Mouse (Mus musculus) CH12.LX (cell line): Measurements from ENCODE around the gene Fam129c. TPM values are rescaled to one million over a fixed set of nuclear protein-coding genes. Genes with fewer than 3 reads are reported as not detected.

Experiments used
- DNase-seq: peaks from one replicate; pipeline ENCODE4 v3.0.0-alpha.2; 2013; ENCODE audit errors: extremely low read depth
- H3K27ac ChIP-seq: 2 replicates; pipeline ENCODE4 v1.5.1; 2012; ENCODE audit warnings: low read depth, mild to moderate bottlenecking, control low read depth, moderate library complexity; ENCODE audit not compliant: insufficient read depth
- H3K27me3 ChIP-seq: replicated peaks from 2 replicates; pipeline ENCODE3; 2012; ENCODE audit warnings: inconsistent platforms
- H3K36me3 ChIP-seq, 2 experiments: replicated peaks in 1 of 2; 2 replicates each; pipeline versions ENCODE3 to v1.6.1; 2012; ENCODE audit warnings: inconsistent platforms in 1 of 2, low read length in 1 of 2, mild to moderate bottlenecking in 1 of 2, mixed read lengths in 1 of 2, moderate library complexity in 1 of 2; ENCODE audit not compliant: control insufficient read depth in 1 of 2, insufficient read depth in 1 of 2
- H3K4me1 ChIP-seq, 2 experiments: 2 replicates each; pipeline ENCODE4 v1.6.1; 2012; ENCODE audit warnings: inconsistent platforms in 1 of 2, moderate library complexity in 1 of 2; ENCODE audit not compliant: insufficient read depth in 2 of 2, control insufficient read depth in 1 of 2
- H3K4me2 ChIP-seq: 2 replicates; pipeline ENCODE4 v1.6.1; 2012; ENCODE audit warnings: low read depth, mild to moderate bottlenecking, control low read depth; ENCODE audit not compliant: poor library complexity, insufficient read depth, severe bottlenecking
- H3K4me3 ChIP-seq, 3 experiments: fragments of 150-350 bp in 1 of 3; sonication (generic) in 1 of 3; replicated peaks in 1 of 3; 2 replicates each; pipeline versions ENCODE3 to v1.5.1; 2011 to 2012; ENCODE audit warnings: low read depth in 2 of 3, low read length in 2 of 3, mild to moderate bottlenecking in 2 of 3, moderate library complexity in 2 of 3, control low read depth in 1 of 3, improper control_type of control experiment in 1 of 3, inconsistent platforms in 1 of 3, mixed read lengths in 1 of 3; ENCODE audit not compliant: poor library complexity in 1 of 3
- H3K79me2 ChIP-seq: replicated peaks from 2 replicates; pipeline ENCODE4 v1.6.1; 2012; ENCODE audit warnings: mild to moderate bottlenecking, moderate library complexity; ENCODE audit not compliant: control insufficient read depth, poor library complexity, insufficient read depth, severe bottlenecking; ENCODE audit errors: extremely low read depth
- H3K9ac ChIP-seq: 2 replicates; pipeline ENCODE4 v1.6.1; 2012; ENCODE audit warnings: low read depth, mild to moderate bottlenecking, control low read depth, moderate library complexity; ENCODE audit not compliant: insufficient read depth
- H3K9me3 ChIP-seq: replicated peaks from 2 replicates; pipeline ENCODE3; 2012; ENCODE audit warnings: low read length, inconsistent platforms, mixed read lengths
- BHLHE40 ChIP-seq: IDR thresholded peaks from 2 replicates; pipeline ENCODE4 v1.6.1; 2011; ENCODE audit warnings: mild to moderate bottlenecking, low read depth, low read length, improper control_type of control experiment
- CHD1 ChIP-seq: IDR thresholded peaks from 2 replicates; pipeline ENCODE4 v1.6.1; 2012; ENCODE audit warnings: low read depth, low read length, improper control_type of control experiment, inconsistent platforms
- CHD2 ChIP-seq: IDR thresholded peaks from 2 replicates; pipeline ENCODE4 v1.6.1; 2011; ENCODE audit warnings: low read length, improper control_type of control experiment
- CTCF ChIP-seq, 2 experiments: IDR thresholded peaks in 1 of 2; conservative IDR thresholded peaks in 1 of 2; 2 replicates each; pipeline ENCODE4 v1.5.1; 2011 to 2012; ENCODE audit warnings: low read depth in 2 of 2, low read length in 2 of 2, improper control_type of control experiment in 1 of 2, inconsistent platforms in 1 of 2, mild to moderate bottlenecking in 1 of 2, moderate library complexity in 1 of 2
- E2F4 ChIP-seq: IDR thresholded peaks from 2 replicates; pipeline ENCODE4 v1.6.1; 2011; ENCODE audit warnings: low read depth, low read length, improper control_type of control experiment; ENCODE audit not compliant: insufficient replicate concordance
- ELF1 ChIP-seq: IDR thresholded peaks from 2 replicates; pipeline ENCODE4 v1.6.1; 2014; ENCODE audit warnings: low read depth, mild to moderate bottlenecking, inconsistent platforms, low read length, improper control_type of control experiment
- EP300 ChIP-seq: IDR thresholded peaks from 2 replicates; pipeline ENCODE4 v1.6.1; 2011; ENCODE audit warnings: low read length, improper control_type of control experiment
- ETS1 ChIP-seq: conservative IDR thresholded peaks from 2 replicates; pipeline ENCODE4 v1.6.1; 2012; ENCODE audit warnings: low read depth, mild to moderate bottlenecking, inconsistent platforms, low read length, improper control_type of control experiment, moderate library complexity
- GABPA ChIP-seq: IDR thresholded peaks from 2 replicates; pipeline ENCODE4 v1.6.1; 2012; ENCODE audit warnings: low read depth, low read length, improper control_type of control experiment, inconsistent platforms; ENCODE audit not compliant: insufficient replicate concordance
- HCFC1 ChIP-seq: IDR thresholded peaks from 2 replicates; pipeline ENCODE4 v1.6.1; 2012; ENCODE audit warnings: low read depth, mild to moderate bottlenecking, inconsistent platforms, low read length, improper control_type of control experiment
- IRF4 ChIP-seq: IDR thresholded peaks from 2 replicates; pipeline ENCODE4 v1.6.1; 2014; ENCODE audit warnings: low read depth, mild to moderate bottlenecking, inconsistent platforms, low read length, improper control_type of control experiment
- JUN ChIP-seq: IDR thresholded peaks from 2 replicates; pipeline ENCODE4 v1.6.1; 2011; ENCODE audit warnings: low read depth, mild to moderate bottlenecking, low read length, improper control_type of control experiment, moderate library complexity; ENCODE audit not compliant: insufficient read depth
- JUND ChIP-seq: conservative IDR thresholded peaks from 2 replicates; pipeline ENCODE4 v1.6.1; 2011; ENCODE audit warnings: low read depth, low read length, improper control_type of control experiment
- KAT2A ChIP-seq: IDR thresholded peaks from 2 replicates; pipeline ENCODE4 v1.6.1; 2012; ENCODE audit warnings: low read length, improper control_type of control experiment, inconsistent platforms; ENCODE audit not compliant: insufficient replicate concordance
- MAFK ChIP-seq: IDR thresholded peaks from 2 replicates; pipeline ENCODE4 v1.6.1; 2011; ENCODE audit warnings: low read length, improper control_type of control experiment; ENCODE audit not compliant: insufficient replicate concordance
- MAX ChIP-seq: IDR thresholded peaks from 2 replicates; pipeline ENCODE4 v1.6.1; 2011; ENCODE audit warnings: low read length, improper control_type of control experiment
- MAZ ChIP-seq: IDR thresholded peaks from 2 replicates; pipeline ENCODE4 v1.6.1; 2012; ENCODE audit warnings: low read depth, mild to moderate bottlenecking, inconsistent platforms, low read length, improper control_type of control experiment, moderate library complexity
- MEF2A ChIP-seq: IDR thresholded peaks from 2 replicates; pipeline ENCODE4 v1.6.1; 2014; ENCODE audit warnings: low read depth, mild to moderate bottlenecking, inconsistent platforms, low read length, improper control_type of control experiment, borderline replicate concordance
- MXI1 ChIP-seq: IDR thresholded peaks from 2 replicates; pipeline ENCODE4 v1.6.1; 2011; ENCODE audit warnings: mild to moderate bottlenecking, low read depth, low read length, improper control_type of control experiment
- MYC ChIP-seq: IDR thresholded peaks from 2 replicates; pipeline ENCODE4 v1.6.1; 2011; ENCODE audit warnings: low read depth, mild to moderate bottlenecking, improper control_type of control experiment, low read length
- NELFE ChIP-seq: IDR thresholded peaks from 2 replicates; pipeline ENCODE4 v1.6.1; 2011; ENCODE audit warnings: low read depth, low read length, improper control_type of control experiment
- NRF1 ChIP-seq: IDR thresholded peaks from 2 replicates; pipeline ENCODE4 v1.6.1; 2014; ENCODE audit warnings: low read depth, mild to moderate bottlenecking, inconsistent platforms, low read length, improper control_type of control experiment, moderate library complexity
- PAX5 ChIP-seq: IDR thresholded peaks from 2 replicates; pipeline ENCODE4 v1.6.1; 2012; ENCODE audit warnings: low read length, inconsistent platforms, mixed read lengths
- POLR2A ChIP-seq: IDR thresholded peaks from 2 replicates; pipeline ENCODE4 v1.6.1; 2011; ENCODE audit warnings: low read depth, mild to moderate bottlenecking, improper control_type of control experiment, low read length
- POLR2AphosphoS2 ChIP-seq: IDR thresholded peaks from 2 replicates; pipeline ENCODE4 v1.6.1; 2011; ENCODE audit warnings: low read depth, low read length, improper control_type of control experiment
- RAD21 ChIP-seq: IDR thresholded peaks from 2 replicates; pipeline ENCODE4 v1.6.1; 2011; ENCODE audit warnings: low read depth, mild to moderate bottlenecking, low read length, improper control_type of control experiment, moderate library complexity
- RCOR1 ChIP-seq: conservative IDR thresholded peaks from 2 replicates; pipeline ENCODE4 v1.6.1; 2012; ENCODE audit warnings: low read depth, mild to moderate bottlenecking, inconsistent platforms, low read length, improper control_type of control experiment
- SIN3A ChIP-seq: IDR thresholded peaks from 2 replicates; pipeline ENCODE4 v1.6.1; 2012; ENCODE audit warnings: low read length, improper control_type of control experiment, inconsistent platforms
- SMC3 ChIP-seq: IDR thresholded peaks from 2 replicates; pipeline ENCODE4 v1.6.1; 2011; ENCODE audit warnings: low read depth, low read length, improper control_type of control experiment
- TBP ChIP-seq: conservative IDR thresholded peaks from 2 replicates; pipeline ENCODE4 v1.6.1; 2011; ENCODE audit warnings: low read depth, low read length, improper control_type of control experiment
- TCF12 ChIP-seq: IDR thresholded peaks from 2 replicates; pipeline ENCODE4 v1.6.1; 2014; ENCODE audit warnings: low read depth, mild to moderate bottlenecking, inconsistent platforms, low read length, improper control_type of control experiment
- UBTF ChIP-seq: IDR thresholded peaks from 2 replicates; pipeline ENCODE4 v1.6.1; 2012; ENCODE audit warnings: low read depth, mild to moderate bottlenecking, inconsistent platforms, low read length, improper control_type of control experiment, moderate library complexity
- USF1 ChIP-seq: IDR thresholded peaks from 2 replicates; pipeline ENCODE4 v1.6.1; 2014; ENCODE audit warnings: low read depth, mild to moderate bottlenecking, inconsistent platforms, low read length, improper control_type of control experiment
- USF2 ChIP-seq: conservative IDR thresholded peaks from 2 replicates; pipeline ENCODE4 v1.6.1; 2011; ENCODE audit warnings: low read depth, low read length, improper control_type of control experiment
- ZC3H11A ChIP-seq: IDR thresholded peaks from 2 replicates; pipeline ENCODE4 v1.6.1; 2012; ENCODE audit warnings: low read depth, mild to moderate bottlenecking, inconsistent platforms, low read length, improper control_type of control experiment
- ZKSCAN1 ChIP-seq: IDR thresholded peaks from 2 replicates; pipeline ENCODE4 v1.6.1; 2012; ENCODE audit warnings: low read depth, inconsistent platforms, low read length, improper control_type of control experiment, borderline replicate concordance
- ZMIZ1 ChIP-seq: IDR thresholded peaks from 2 replicates; pipeline ENCODE4 v1.6.1; 2012; ENCODE audit warnings: low read depth, mild to moderate bottlenecking, inconsistent platforms, low read length, improper control_type of control experiment
- ZNF384 ChIP-seq: IDR thresholded peaks from 2 replicates; pipeline ENCODE4 v1.6.1; 2012; ENCODE audit warnings: low read depth, low read length, improper control_type of control experiment, inconsistent platforms
- dilution Hi-C: fragments of 300-500 bp; cut with MboI; formaldehyde crosslinking; loops from 2 replicates; pipeline ENCODE4 v1.14.3; 2020; ENCODE audit warnings: low sequenced_read_pairs; ENCODE audit not compliant: extremely low pct_unique_long_range_greater_than_20kb, extremely low pct_ligation_motif_present
- in situ Hi-C: fragments of 300-500 bp; cut with MboI; formaldehyde crosslinking; loops from 3 replicates; pipeline ENCODE4 v1.14.3; 2019; ENCODE audit warnings: low sequenced_read_pairs, low pct_ligation_motif_present, low pct_unique_long_range_greater_than_20kb, mixed read lengths
- polyA plus RNA-seq: library from polyadenylated mRNA; unstranded; fragments of >175 nt; gene quantifications from 2 replicates; pipeline ENCODE4 v1.2.1, GENCODE M21; 2012; ENCODE audit warnings: low read depth; ENCODE audit not compliant: insufficient read length
- total RNA-seq, 2 experiments: library from RNA; depleted of rRNA; stranded (reverse); fragments of 300-350 nt in 1 of 2; fragments of >200 nt in 1 of 2; gene quantifications; 2 replicates each; pipeline ENCODE4 v1.2.3; 2012 to 2014

Fam129c gene
- total RNA-seq (2012; rRNA removed), result 95.2 and 136 TPM in 2 replicates
- 86.3 and 89.2 TPM in 2 replicates for total RNA-seq (2014; rRNA removed)
- 92.8 and 98.6 TPM in 2 replicates for polyA plus RNA-seq

- no peaks in the 10 kb centered on the region for H3K27me3 ChIP-seq
- H3K4me2 ChIP-seq, result peak within 1 kb of the TSS; percentile 40
- TF ChIP-seq RAD21, result no peak
- TF ChIP-seq ETS1, result peak; percentile 94
- peak; percentile 66 for TF ChIP-seq POLR2A
- TF ChIP-seq SMC3, result no peak
- no peak for TF ChIP-seq ELF1
- peak; percentile 67 for TF ChIP-seq TBP
- peak; percentile 86 for TF ChIP-seq IRF4
- TF ChIP-seq E2F4, result no peak
- TF ChIP-seq JUN, result no peak
- peak; percentile 89 for TF ChIP-seq ZNF384
- peak; percentile 57; the same call in 1 of the 2 replicates for TF ChIP-seq KAT2A
- no peak; the same call in 1 of the 2 replicates for TF ChIP-seq ZMIZ1
- TF ChIP-seq JUND, result no peak
- TF ChIP-seq SIN3A, result peak; percentile 23; the same call in 1 of the 2 replicates
- TF ChIP-seq TCF12, result peak; percentile 100
- TF ChIP-seq ZC3H11A, result no peak
- no peak for TF ChIP-seq MXI1
- no peak for TF ChIP-seq MAFK
- TF ChIP-seq HCFC1, result no peak
- peak; percentile 85 for TF ChIP-seq MAZ
- TF ChIP-seq USF2, result no peak
- TF ChIP-seq EP300, result peak; percentile 94
- no peak for TF ChIP-seq MYC
- 0 out of 2 replicates have a peak, but pooled peaks have one; percentile 66 for TF ChIP-seq CHD1
- TF ChIP-seq POLR2AphosphoS2, result no peak
- 0 out of 2 replicates have a peak, but pooled peaks have one; percentile 38 for TF ChIP-seq NELFE
- no peak for TF ChIP-seq NRF1
- no peak for TF ChIP-seq MAX
- peak; percentile 73 for TF ChIP-seq CHD2
- TF ChIP-seq CTCF (conservative IDR thresholded peaks at IDR 0.05 in 1 of 2, IDR thresholded peaks at IDR 0.05 in 1 of 2; ENCODE audit: low read depth in 2 of 2, low read length in 2 of 2), result no peak
- TF ChIP-seq RCOR1, result peak; percentile 78
- no peak for TF ChIP-seq UBTF
- no peak for TF ChIP-seq ZKSCAN1
- TF ChIP-seq BHLHE40, result peak; percentile 90
- TF ChIP-seq USF1, result no peak
- no peak for TF ChIP-seq GABPA
- no peak for TF ChIP-seq PAX5
- peak; percentile 80 for TF ChIP-seq MEF2A
- TF ChIP-seq, all 38 proteins: peak for 16
- Histone ChIP-seq H3K9ac (peak within 1 kb of the TSS; percentile 15; the same call in 1 of the 2 replicates), H3K4me3 (peak within 1 kb of the TSS; percentile 50 to 89 (median 63)), H3K4me1 (peaks cover 40 to 71% of the 10 kb centered on the region in 2 experiments), H3K36me3 (peaks cover 17 to 55% of the 10 kb centered on the region in 2 experiments), H3K79me2 (peaks cover 19% of the 10 kb centered on the region), H3K9me3 (no peaks in the 10 kb centered on the region), H3K27ac (peak within 1 kb of the TSS; percentile 98)
- dilution Hi-C loops (no loop called here), in situ Hi-C loops (no loop called here)
- DNase-seq, result peak; percentile 76
Observed at GRCm38 (mm10) chr8:71597451-71597850, at the start of gene Fam129c. Gene Fam129c, plus strand, starts transcription at chr8:71597648.
